Mouse (Mus musculus) kidney, adult 2 months (tissue): ENCODE data around the gene Shisal2a.

Source experiments
- CTCF ChIP-seq: fragments of 200-500 bp; conservative IDR thresholded peaks from 2 replicates; pipeline ENCODE4 v1.5.1; 2011; ENCODE audit warnings: low read depth, mild to moderate bottlenecking, control low read depth, low read length, moderate library complexity, mixed read lengths; ENCODE audit not compliant: insufficient read depth, insufficient read length
- POLR2A ChIP-seq: fragments of 200-500 bp; IDR thresholded peaks from one replicate; pipeline ENCODE4 v1.6.1; 2011; ENCODE audit warnings: low read depth, low read length, control low read depth

DNA sequence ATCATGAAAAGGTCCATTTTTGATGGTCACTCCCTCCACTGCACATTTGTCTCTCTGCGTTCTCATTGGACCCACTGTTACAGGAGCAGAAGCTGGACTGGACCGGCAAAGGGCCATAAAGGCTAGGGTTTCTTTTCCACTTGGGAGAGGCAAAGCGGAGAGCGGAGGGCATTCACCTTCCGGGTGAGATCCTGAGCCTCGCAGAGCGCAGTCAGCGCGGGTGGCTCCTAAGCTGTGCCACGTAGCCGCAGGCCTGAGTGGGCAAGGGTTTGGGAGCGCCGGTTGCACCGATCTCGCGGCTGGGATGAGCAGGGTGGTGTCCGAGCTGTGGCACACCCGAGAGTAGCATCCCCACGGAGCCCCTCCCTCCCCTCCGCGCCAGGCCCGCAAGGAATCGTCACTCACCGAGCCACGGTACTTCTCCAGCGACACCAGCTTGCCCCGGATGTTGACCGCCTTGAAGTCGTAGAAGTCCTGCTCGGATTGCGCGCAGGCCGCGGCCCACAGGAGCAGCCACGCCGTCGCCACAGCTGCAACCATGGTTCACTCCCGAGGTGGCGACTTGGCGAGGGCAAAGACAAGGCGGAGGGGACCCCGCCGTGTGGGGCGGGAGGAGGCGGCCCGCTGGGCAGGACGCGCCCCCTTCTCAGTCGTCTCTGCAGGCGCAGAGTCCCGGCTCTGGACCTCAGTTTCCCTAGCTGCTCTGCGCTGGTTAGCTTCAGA is 23.1 kb upstream of the Shisal2a start:
- TF ChIP-seq POLR2A: no peak
- TF ChIP-seq CTCF: no peak
